Mouse (Mus musculus): Measurements from ENCODE around the gene Hfm1. TPM values are rescaled to one million over a fixed set of nuclear protein-coding genes. Genes with fewer than 3 reads are reported as not detected.

The Hfm1 gene
- total RNA-seq, 1 experiment = 1.2 TPM

DNA sequence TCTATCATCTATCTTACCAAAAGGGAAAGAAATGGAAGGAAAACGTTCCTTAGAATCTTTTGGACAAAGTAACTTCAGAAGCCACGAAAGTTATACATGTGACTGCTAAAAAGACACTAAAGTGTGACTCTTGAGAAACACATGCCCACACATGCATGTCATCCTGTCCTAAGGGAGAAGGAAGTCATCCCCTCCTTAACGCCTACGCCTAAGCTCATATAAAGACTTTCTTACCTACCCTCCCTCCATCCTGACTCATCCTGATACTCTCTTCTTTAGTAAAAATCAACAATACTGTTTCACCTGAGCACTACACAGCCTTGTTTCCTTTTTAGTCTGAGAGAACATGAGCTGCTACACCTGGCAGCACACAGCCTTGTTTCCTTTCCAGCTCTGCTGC is 40.6 kb downstream of the Hfm1 start:
- no peak for TF ChIP-seq ZC3H11A (IDR thresholded peaks at IDR 0.05; ENCODE audit: borderline replicate concordance, low read depth, low read length)
- TF ChIP-seq HCFC1 (IDR thresholded peaks at IDR 0.05; ENCODE audit: borderline replicate concordance, insufficient read depth, low read length) = no peak
- no peak for TF ChIP-seq MAFK (IDR thresholded peaks at IDR 0.05; ENCODE audit: insufficient read depth, low read depth, low read length)
- Histone ChIP-seq H3K4me3 (ENCODE audit: insufficient read depth in 1 of 2, low read depth in 1 of 2, low read length in 2 of 2, poor library complexity in 1 of 2, severe bottlenecking in 1 of 2) (no peak overlapping the region), H3K27ac (ENCODE audit: insufficient read depth, low read depth, low read length, poor library complexity, severe bottlenecking) (no peak overlapping the region), H3K9ac (ENCODE audit: insufficient read depth, low read depth, low read length, poor library complexity, severe bottlenecking) (no peak overlapping the region), H3K36me3 (ENCODE audit: control insufficient read depth, insufficient read depth, low read length, poor library complexity, severe bottlenecking) (no peaks in the 10 kb centered on the region), H3K9me3 (ENCODE audit: control insufficient read depth, insufficient read depth, low read depth, low read length) (no peaks in the 10 kb centered on the region), H3K4me1 (ENCODE audit: control insufficient read depth in 2 of 2, insufficient read depth in 2 of 2, low read length in 2 of 2, poor library complexity in 1 of 2) (no peaks in the 10 kb centered on the region)
- DNase-seq (ENCODE audit: low read depth, low spot score) = no peak
- in situ Hi-C loops (cut with MboI; ENCODE audit: low sequenced_read_pairs in 2 of 2, unreplicated experiment in 2 of 2) = no loop called here

DNA sequence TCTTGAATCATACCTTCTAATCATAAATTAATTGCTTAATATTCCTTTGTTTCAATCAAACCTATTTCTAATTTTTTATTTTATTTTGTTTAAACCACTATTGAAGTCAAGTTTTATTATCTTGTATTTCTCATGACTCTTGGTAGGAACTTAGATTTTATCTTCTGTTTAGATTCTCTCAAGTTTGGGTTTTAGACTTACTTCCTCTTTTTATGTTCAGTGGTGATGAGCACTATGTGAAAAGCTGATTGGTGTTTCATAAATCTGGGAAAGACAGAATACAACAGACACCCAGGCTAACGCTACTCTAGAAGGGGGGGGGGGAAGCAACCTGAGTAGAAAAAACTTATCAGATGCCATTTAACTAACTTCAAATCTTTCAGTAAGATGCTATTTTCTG is 49.7 kb downstream of the Hfm1 start:
- in situ Hi-C loops (cut with MboI; ENCODE audit: low sequenced_read_pairs in 2 of 2, unreplicated experiment in 2 of 2) = no loop called here
- H3K27ac ChIP-seq (ENCODE audit: insufficient read depth, low read depth, low read length, poor library complexity, severe bottlenecking) = no peak overlapping the region
- TF ChIP-seq ZNF384 (IDR thresholded peaks at IDR 0.05; ENCODE audit: low read depth, low read length) = no peak
- no peak for TF ChIP-seq CHD2 (IDR thresholded peaks at IDR 0.05; ENCODE audit: low read depth, low read length)
- no peak for TF ChIP-seq MAFK (IDR thresholded peaks at IDR 0.05; ENCODE audit: insufficient read depth, low read depth, low read length)
- TF ChIP-seq ZC3H11A (IDR thresholded peaks at IDR 0.05; ENCODE audit: borderline replicate concordance, low read depth, low read length) = no peak
- TF ChIP-seq HCFC1 (IDR thresholded peaks at IDR 0.05; ENCODE audit: borderline replicate concordance, insufficient read depth, low read length) = no peak

DNA sequence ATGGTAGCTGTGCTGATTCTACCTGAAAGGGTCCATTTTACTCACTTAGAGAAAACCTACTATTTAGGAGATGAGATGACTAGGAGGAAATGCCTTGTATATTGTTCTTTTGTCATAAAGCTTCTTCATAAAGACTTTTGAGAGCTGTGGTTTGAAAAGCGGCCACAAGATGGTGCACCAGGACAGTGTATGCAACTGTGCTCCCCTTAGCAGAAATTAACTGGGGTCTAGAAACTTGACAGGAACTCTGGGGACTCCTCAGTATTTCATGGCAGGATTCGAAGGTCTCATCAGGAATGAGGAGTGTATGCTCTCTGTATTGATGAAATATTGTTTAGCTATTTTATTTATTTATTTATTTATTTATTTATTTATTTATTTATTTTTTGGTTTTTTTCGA is 65.7 kb downstream of the Hfm1 start:
- DNase-seq (ENCODE audit: low read depth, low spot score) = peak; percentile 37

More for the DNA sequence above, 49.7 kb downstream of the Hfm1 start:
- H3K36me3 ChIP-seq (ENCODE audit: control insufficient read depth, insufficient read depth, low read length, poor library complexity, severe bottlenecking) = no peaks in the 10 kb centered on the region
- H3K4me1 ChIP-seq (ENCODE audit: control insufficient read depth in 2 of 2, insufficient read depth in 2 of 2, low read length in 2 of 2, poor library complexity in 1 of 2) = no peaks in the 10 kb centered on the region
- DNase-seq (ENCODE audit: low read depth, low spot score) = no peak
- no peaks in the 10 kb centered on the region for H3K9me3 ChIP-seq (ENCODE audit: control insufficient read depth, insufficient read depth, low read depth, low read length)
- no peak overlapping the region for H3K4me3 ChIP-seq (ENCODE audit: insufficient read depth in 1 of 2, low read depth in 1 of 2, low read length in 2 of 2, poor library complexity in 1 of 2, severe bottlenecking in 1 of 2)
- H3K9ac ChIP-seq (ENCODE audit: insufficient read depth, low read depth, low read length, poor library complexity, severe bottlenecking) = no peak overlapping the region

DNA sequence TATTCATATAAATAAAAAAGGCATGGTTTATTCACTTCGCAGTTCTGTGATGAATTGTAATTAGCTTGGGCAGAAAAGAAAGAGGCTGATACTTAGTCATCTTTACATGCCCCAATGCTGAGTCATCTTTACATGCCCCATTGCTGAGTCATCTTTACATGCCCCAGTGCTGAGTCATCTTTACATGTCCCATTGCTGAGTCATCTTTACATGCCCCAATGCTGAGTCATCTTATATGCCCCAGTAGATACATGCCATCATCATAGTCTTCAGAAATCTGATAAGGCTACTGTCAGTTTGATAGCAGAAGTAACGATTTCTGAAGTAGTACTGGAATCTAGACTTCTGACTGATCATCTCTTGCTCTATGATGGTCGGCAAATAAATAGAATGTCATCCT is 72.8 kb downstream of the Hfm1 start:
- in situ Hi-C loops (cut with MboI; ENCODE audit: low sequenced_read_pairs in 2 of 2, unreplicated experiment in 2 of 2) = loop anchor here (25.0 kb wide), 1 partner anchor 459 kb away; no protein-coding TSS in a partner anchor
- TF ChIP-seq ZNF384 (IDR thresholded peaks at IDR 0.05; ENCODE audit: low read depth, low read length) = no peak
- peak; percentile 99 for TF ChIP-seq MAFK (IDR thresholded peaks at IDR 0.05; ENCODE audit: insufficient read depth, low read depth, low read length)
- Histone ChIP-seq H3K36me3 (ENCODE audit: control insufficient read depth, insufficient read depth, low read length, poor library complexity, severe bottlenecking) (no peaks in the 10 kb centered on the region), H3K9ac (ENCODE audit: insufficient read depth, low read depth, low read length, poor library complexity, severe bottlenecking) (no peak overlapping the region), H3K27ac (ENCODE audit: insufficient read depth, low read depth, low read length, poor library complexity, severe bottlenecking) (no peak overlapping the region), H3K4me3 (ENCODE audit: insufficient read depth in 1 of 2, low read depth in 1 of 2, low read length in 2 of 2, poor library complexity in 1 of 2, severe bottlenecking in 1 of 2) (no peak overlapping the region), H3K9me3 (ENCODE audit: control insufficient read depth, insufficient read depth, low read depth, low read length) (no peaks in the 10 kb centered on the region), H3K4me1 (ENCODE audit: control insufficient read depth in 2 of 2, insufficient read depth in 2 of 2, low read length in 2 of 2, poor library complexity in 1 of 2) (no peaks in the 10 kb centered on the region)
- no peak for DNase-seq (ENCODE audit: low read depth, low spot score)

More for the DNA sequence above, 65.7 kb downstream of the Hfm1 start:
- Histone ChIP-seq H3K4me3 (ENCODE audit: insufficient read depth in 1 of 2, low read depth in 1 of 2, low read length in 2 of 2, poor library complexity in 1 of 2, severe bottlenecking in 1 of 2) (no peak overlapping the region), H3K4me1 (ENCODE audit: control insufficient read depth in 2 of 2, insufficient read depth in 2 of 2, low read length in 2 of 2, poor library complexity in 1 of 2) (no peaks in the 10 kb centered on the region), H3K9me3 (ENCODE audit: control insufficient read depth, insufficient read depth, low read depth, low read length) (no peaks in the 10 kb centered on the region), H3K36me3 (ENCODE audit: control insufficient read depth, insufficient read depth, low read length, poor library complexity, severe bottlenecking) (no peaks in the 10 kb centered on the region), H3K9ac (ENCODE audit: insufficient read depth, low read depth, low read length, poor library complexity, severe bottlenecking) (no peak overlapping the region), H3K27ac (ENCODE audit: insufficient read depth, low read depth, low read length, poor library complexity, severe bottlenecking) (no peak overlapping the region)
- TF ChIP-seq ZNF384 (IDR thresholded peaks at IDR 0.05; ENCODE audit: low read depth, low read length) = no peak
- TF ChIP-seq CHD2 (IDR thresholded peaks at IDR 0.05; ENCODE audit: low read depth, low read length) = no peak
- no peak for TF ChIP-seq HCFC1 (IDR thresholded peaks at IDR 0.05; ENCODE audit: borderline replicate concordance, insufficient read depth, low read length)
- TF ChIP-seq ZC3H11A (IDR thresholded peaks at IDR 0.05; ENCODE audit: borderline replicate concordance, low read depth, low read length) = peak; percentile 93
- TF ChIP-seq MAFK (IDR thresholded peaks at IDR 0.05; ENCODE audit: insufficient read depth, low read depth, low read length) = no peak
- in situ Hi-C loops (cut with MboI; ENCODE audit: low sequenced_read_pairs in 2 of 2, unreplicated experiment in 2 of 2) = loop anchor here (25.0 kb wide), 1 partner anchor 452 kb away; no protein-coding TSS in a partner anchor

DNA sequence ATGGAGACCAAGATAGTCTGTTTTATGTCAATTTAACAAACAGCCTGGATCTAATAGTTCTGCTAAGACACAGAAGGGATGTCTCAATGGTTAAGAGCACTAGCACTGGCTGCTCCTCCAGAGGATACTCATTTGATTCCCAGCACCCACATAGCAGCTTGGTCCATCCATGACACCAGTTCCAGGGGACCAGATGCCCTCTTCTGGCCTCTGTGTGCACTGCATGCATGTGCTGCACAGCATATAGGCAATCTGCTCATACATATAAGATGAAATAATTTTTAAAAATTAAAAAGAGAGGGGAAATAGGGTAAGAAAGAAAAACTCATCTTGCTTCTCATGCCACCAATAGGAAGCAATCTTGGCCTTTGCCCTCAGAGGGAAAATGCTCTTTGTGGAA is 79.1 kb downstream of the Hfm1 start:
- Histone ChIP-seq H3K9me3 (ENCODE audit: control insufficient read depth, insufficient read depth, low read depth, low read length) (no peaks in the 10 kb centered on the region), H3K36me3 (ENCODE audit: control insufficient read depth, insufficient read depth, low read length, poor library complexity, severe bottlenecking) (no peaks in the 10 kb centered on the region), H3K4me1 (ENCODE audit: control insufficient read depth in 2 of 2, insufficient read depth in 2 of 2, low read length in 2 of 2, poor library complexity in 1 of 2) (no peaks in the 10 kb centered on the region), H3K9ac (ENCODE audit: insufficient read depth, low read depth, low read length, poor library complexity, severe bottlenecking) (no peak overlapping the region), H3K4me3 (ENCODE audit: insufficient read depth in 1 of 2, low read depth in 1 of 2, low read length in 2 of 2, poor library complexity in 1 of 2, severe bottlenecking in 1 of 2) (no peak overlapping the region), H3K27ac (ENCODE audit: insufficient read depth, low read depth, low read length, poor library complexity, severe bottlenecking) (no peak overlapping the region)
- in situ Hi-C loops (cut with MboI; ENCODE audit: low sequenced_read_pairs in 2 of 2, unreplicated experiment in 2 of 2) = no loop called here
- DNase-seq (ENCODE audit: low read depth, low spot score) = peak; percentile 11
- TF ChIP-seq HCFC1 (IDR thresholded peaks at IDR 0.05; ENCODE audit: borderline replicate concordance, insufficient read depth, low read length) (no peak), MAFK (IDR thresholded peaks at IDR 0.05; ENCODE audit: insufficient read depth, low read depth, low read length) (no peak), ZNF384 (IDR thresholded peaks at IDR 0.05; ENCODE audit: low read depth, low read length) (no peak), ZC3H11A (IDR thresholded peaks at IDR 0.05; ENCODE audit: borderline replicate concordance, low read depth, low read length) (no peak), CHD2 (IDR thresholded peaks at IDR 0.05; ENCODE audit: low read depth, low read length) (no peak)

All from ES-E14 (cell line).